Mouse (Mus musculus) MEL (cell line): ENCODE measurements around the gene Samd4.

Source experiments
- CHD1 ChIP-seq: IDR thresholded peaks from 2 replicates; pipeline ENCODE4 v1.6.1; 2012; ENCODE audit warnings: low read depth, mild to moderate bottlenecking, inconsistent platforms, low read length, improper control_type of control experiment
- CHD2 ChIP-seq: IDR thresholded peaks from 2 replicates; pipeline ENCODE4 v1.6.1; 2011; ENCODE audit warnings: low read length, improper control_type of control experiment
- CTCF ChIP-seq, 3 experiments: IDR thresholded peaks in 2 of 3; conservative IDR thresholded peaks in 1 of 3; 2 replicates each; pipeline ENCODE4 v1.5.1; 2011 to 2012; ENCODE audit warnings: low read length in 3 of 3, low read depth in 2 of 3, mild to moderate bottlenecking in 2 of 3, improper control_type of control experiment in 1 of 3, inconsistent platforms in 1 of 3, mixed read lengths in 1 of 3, moderate library complexity in 1 of 3; ENCODE audit not compliant: control insufficient read depth in 1 of 3, insufficient read depth in 1 of 3, poor library complexity in 1 of 3, severe bottlenecking in 1 of 3
- EP300 ChIP-seq, 2 experiments: IDR thresholded peaks; 2 replicates each; pipeline ENCODE4 v1.6.1; 2011; ENCODE audit warnings: improper control_type of control experiment in 2 of 2, low read length in 2 of 2, low read depth in 1 of 2, mild to moderate bottlenecking in 1 of 2
- GATA1 ChIP-seq: IDR thresholded peaks from 2 replicates; pipeline ENCODE4 v1.6.1; 2011; ENCODE audit warnings: low read depth, low read length, improper control_type of control experiment
- HCFC1 ChIP-seq: IDR thresholded peaks from 2 replicates; pipeline ENCODE4 v1.6.1; 2012; ENCODE audit warnings: low read depth, mild to moderate bottlenecking, inconsistent platforms, low read length, improper control_type of control experiment, moderate library complexity
- JUND ChIP-seq: IDR thresholded peaks from 2 replicates; pipeline ENCODE4 v1.6.1; 2011; ENCODE audit warnings: low read depth, mild to moderate bottlenecking, improper control_type of control experiment, low read length
- MAX ChIP-seq: IDR thresholded peaks from 2 replicates; pipeline ENCODE4 v1.6.1; 2011; ENCODE audit warnings: low read length, improper control_type of control experiment
- POLR2A ChIP-seq, 2 experiments: IDR thresholded peaks; 2 replicates each; pipeline ENCODE4 v1.6.1; 2011 to 2012; ENCODE audit warnings: low read length in 2 of 2, mild to moderate bottlenecking in 2 of 2, control low read depth in 1 of 2, improper control_type of control experiment in 1 of 2, low read depth in 1 of 2, moderate library complexity in 1 of 2; ENCODE audit not compliant: control insufficient read depth in 1 of 2, insufficient read depth in 1 of 2, poor library complexity in 1 of 2
- POLR2AphosphoS2 ChIP-seq: IDR thresholded peaks from 2 replicates; pipeline ENCODE4 v1.6.1; 2011; ENCODE audit warnings: low read length, improper control_type of control experiment
- RCOR1 ChIP-seq: IDR thresholded peaks from 2 replicates; pipeline ENCODE4 v1.6.1; 2012; ENCODE audit warnings: low read depth, mild to moderate bottlenecking, inconsistent platforms, low read length, improper control_type of control experiment
- SMC3 ChIP-seq: IDR thresholded peaks from 2 replicates; pipeline ENCODE4 v1.6.1; 2011; ENCODE audit warnings: low read depth, low read length, improper control_type of control experiment
- TCF12 ChIP-seq: IDR thresholded peaks from 2 replicates; pipeline ENCODE4 v1.6.1; 2014; ENCODE audit warnings: low read depth, mild to moderate bottlenecking, inconsistent platforms, low read length, improper control_type of control experiment, moderate library complexity
- UBTF ChIP-seq: IDR thresholded peaks from 2 replicates; pipeline ENCODE4 v1.6.1; 2012; ENCODE audit warnings: low read depth, mild to moderate bottlenecking, inconsistent platforms, low read length, improper control_type of control experiment, moderate library complexity, borderline replicate concordance; ENCODE audit not compliant: insufficient read depth

- TF ChIP-seq POLR2A (IDR thresholded peaks at IDR 0.05; ENCODE audit: control insufficient read depth in 1 of 2, insufficient read depth in 1 of 2, low read depth in 1 of 2, low read length in 2 of 2, poor library complexity in 1 of 2) (no peak), POLR2AphosphoS2 (no peak), MAX (no peak), CTCF (IDR thresholded peaks at IDR 0.05 in 2 of 3, conservative IDR thresholded peaks at IDR 0.05 in 1 of 3; ENCODE audit: control insufficient read depth in 1 of 3, insufficient read depth in 1 of 3, low read depth in 2 of 3, low read length in 3 of 3, poor library complexity in 1 of 3, severe bottlenecking in 1 of 3) (no peak), EP300 (IDR thresholded peaks at IDR 0.05; ENCODE audit: low read depth in 1 of 2, low read length in 2 of 2) (no peak), RCOR1 (no peak), HCFC1 (no peak), GATA1 (no peak), CHD1 (no peak), UBTF (no peak), TCF12 (no peak), CHD2 (no peak), JUND (no peak), SMC3 (no peak)
Observed at GRCm38 (mm10) chr14:46962832-46963231, 80.2 kb downstream of the Samd4 start.
